Mouse (Mus musculus): Measurements from ENCODE around the gene Gm14139. TPM values are rescaled to one million over a fixed set of nuclear protein-coding genes. Genes with fewer than 3 reads are reported as not detected.
"Not testable (repeated sequence)": the region's sequence is repeated elsewhere in the genome, so short reads cannot be mapped to it uniquely, and the experiment has no call there.

Gm14139 gene
- polyA plus RNA-seq, 1 experiment from 2014 or later: not detected

- 6% methylated on average over 2 of the region's 4 CpGs for WGBS
- DNase-seq (ENCODE audit: low spot score); ATAC-seq (ENCODE audit: low FRiP score): not testable (repeated sequence)
Observed at GRCm38 (mm10) chr2:150218363-150218725, 36.8 kb downstream of the Gm14139 start.

GRCm38 (mm10) chr2:150223263-150223662 is 41.7 kb downstream of the Gm14139 start:
- ATAC-seq (ENCODE audit: low FRiP score); H3K4me3 ChIP-seq (replicated peaks; ENCODE audit: low read length); H3K27ac ChIP-seq; H3K9me3 ChIP-seq (ENCODE audit: control insufficient read depth, low read length); H3K36me3 ChIP-seq (replicated peaks; ENCODE audit: control insufficient read depth, insufficient read depth); H3K4me2 ChIP-seq (replicated peaks); H3K9ac ChIP-seq; H3K27me3 ChIP-seq (ENCODE audit: control insufficient read depth, insufficient read depth, low read length); H3K4me1 ChIP-seq (replicated peaks; ENCODE audit: control insufficient read depth, insufficient read depth, low read length); DNase-seq (ENCODE audit: low spot score): not testable (repeated sequence)

More at GRCm38 (mm10) chr2:150218363-150218725, 36.8 kb downstream of the Gm14139 start:
- not testable (repeated sequence) for H3K27me3 ChIP-seq (ENCODE audit: control insufficient read depth, insufficient read depth, low read length); H3K27ac ChIP-seq; H3K9me3 ChIP-seq (ENCODE audit: control insufficient read depth, low read length); H3K36me3 ChIP-seq (replicated peaks; ENCODE audit: control insufficient read depth, insufficient read depth); H3K4me1 ChIP-seq (replicated peaks; ENCODE audit: control insufficient read depth, insufficient read depth, low read length)
- peak overlapping the region; percentile 40 for H3K4me3 ChIP-seq (replicated peaks; ENCODE audit: low read length)
- peak overlapping the region; percentile 53 for H3K4me2 ChIP-seq (replicated peaks)
- H3K9ac ChIP-seq: peak overlapping the region; percentile 56; the same call in 1 of the 2 replicates

Other genes starting within 250 kb of the Gm14139 start
- 12.2 and 13.1 TPM in 2 replicates for gene Zfp120, start 45.0 kb upstream of the Gm14139 start, polyA plus RNA-seq (2014; fragmentation: Nextera tagmentation; extraction: Ambion mirVana)
- not detected in 2 replicates for gene Gm10770, start 2.1 kb upstream of the Gm14139 start, polyA plus RNA-seq (2014; fragmentation: Nextera tagmentation; extraction: Ambion mirVana)
- gene Zfp937, start 36.3 kb downstream of the Gm14139 start, polyA plus RNA-seq (2014; fragmentation: Nextera tagmentation; extraction: Ambion mirVana): 12.2 TPM in 2 replicates
- 1.8 and 1.9 TPM in 2 replicates for gene Gm21994, start 73.8 kb downstream of the Gm14139 start, polyA plus RNA-seq (2014; fragmentation: Nextera tagmentation; extraction: Ambion mirVana)
- gene Gm14124, start 75.8 kb downstream of the Gm14139 start, polyA plus RNA-seq (2014; fragmentation: Nextera tagmentation; extraction: Ambion mirVana): 0.07 TPM in 1 of 2 replicates, not detected in the other
- gene Gm10130, start 141.9 kb downstream of the Gm14139 start, polyA plus RNA-seq (2014; fragmentation: Nextera tagmentation; extraction: Ambion mirVana): 0.87 TPM in 1 of 2 replicates, not detected in the other
- gene 3300002I08Rik, start 181.0 kb downstream of the Gm14139 start, polyA plus RNA-seq (2014; fragmentation: Nextera tagmentation; extraction: Ambion mirVana): 13.9 and 16.0 TPM in 2 replicates

All from hindbrain, embryonic 14.5 days (tissue).